Mouse (Mus musculus): ENCODE measurements around the gene Eif4ebp2.
A peak's percentile ranks its signal among the peaks of the same experiment; 100 is the strongest.

Eif4ebp2 gene

DNA sequence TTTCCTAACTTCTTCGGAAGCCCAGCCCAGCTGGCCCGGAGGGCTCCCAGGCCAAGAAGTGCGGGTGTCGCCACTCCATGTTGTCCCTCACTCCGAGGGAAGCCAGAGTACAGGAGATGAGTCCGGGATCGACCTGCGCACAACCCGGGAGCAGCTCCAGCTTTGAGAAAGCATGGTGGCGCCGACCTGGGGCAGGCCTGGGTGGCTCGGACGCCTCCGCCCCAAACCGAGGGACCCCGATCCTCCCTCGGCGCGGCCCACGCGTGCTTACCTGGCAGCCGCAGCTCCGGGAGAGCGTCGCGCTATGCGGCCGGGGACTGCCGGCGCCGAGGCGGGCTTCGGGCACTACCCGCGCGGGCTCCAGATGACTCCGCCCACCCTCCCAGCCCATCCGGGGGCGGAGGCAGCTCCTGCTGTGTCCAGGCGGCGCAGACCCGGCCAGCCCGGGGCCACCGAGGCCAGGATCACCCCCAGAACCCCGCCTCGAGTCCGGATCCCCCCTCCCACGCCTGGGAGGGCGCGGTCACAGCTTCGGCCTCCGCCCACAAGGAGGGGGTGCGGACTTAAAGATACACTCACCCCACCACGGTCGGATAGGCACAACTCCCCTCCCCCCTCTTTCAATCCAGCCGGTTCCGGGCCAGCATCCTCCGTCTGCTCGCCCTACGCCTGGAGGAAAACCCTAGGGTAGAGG lies 69.3 kb downstream of the Eif4ebp2 start, which contains the start of gene Pald1:
Gene Pald1 (minus strand): TSS at position 510 of the 694 bp plus-strand sequence.
- peak; percentile 89 for DNase-seq (ENCODE audit: extremely low spot score)

DNA sequence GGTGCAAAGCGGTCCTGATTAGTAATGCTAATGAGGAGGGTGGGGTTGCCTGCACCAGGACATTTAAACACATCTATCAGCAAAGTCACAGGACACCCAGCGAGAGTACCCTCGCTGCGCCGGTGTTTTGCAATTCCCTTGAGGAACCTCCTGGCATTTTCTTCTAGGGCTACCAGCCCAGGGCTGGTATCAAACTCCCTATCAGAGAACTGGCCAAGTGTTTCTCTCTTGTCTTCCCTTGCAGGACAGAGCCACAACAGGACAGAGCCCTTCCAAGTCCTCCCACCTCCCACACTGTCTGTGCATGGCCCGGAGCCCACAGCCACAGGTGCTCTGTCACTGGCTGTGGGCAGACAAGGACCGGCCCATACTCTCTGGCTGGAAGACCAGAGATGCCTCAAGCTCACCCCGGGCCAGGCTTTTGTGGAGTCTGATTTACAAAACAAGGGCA lies 70.2 kb downstream of the Eif4ebp2 start:
- DNase-seq (ENCODE audit: extremely low spot score): no peak

DNA sequence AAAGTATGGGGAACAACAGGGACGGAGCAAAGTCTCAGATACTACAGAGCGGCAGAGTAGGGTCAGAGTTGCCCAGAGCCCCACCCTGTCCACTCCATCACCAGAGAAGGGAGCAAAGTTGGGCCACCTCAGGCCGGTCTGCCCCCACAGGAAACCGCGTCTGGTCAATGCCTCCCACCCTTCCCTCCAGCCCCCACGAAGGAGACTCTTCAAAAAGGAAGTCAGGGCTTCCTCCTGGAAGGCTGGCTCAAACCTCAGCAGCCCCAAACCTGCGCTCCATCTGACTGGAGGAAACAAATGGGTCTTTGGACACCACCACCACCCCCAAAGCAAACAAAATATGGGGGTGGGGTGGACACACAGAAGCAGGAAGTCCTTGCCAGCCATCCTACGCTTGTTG lies 70.6 kb downstream of the Eif4ebp2 start:
- DNase-seq (ENCODE audit: extremely low spot score): no peak

DNA sequence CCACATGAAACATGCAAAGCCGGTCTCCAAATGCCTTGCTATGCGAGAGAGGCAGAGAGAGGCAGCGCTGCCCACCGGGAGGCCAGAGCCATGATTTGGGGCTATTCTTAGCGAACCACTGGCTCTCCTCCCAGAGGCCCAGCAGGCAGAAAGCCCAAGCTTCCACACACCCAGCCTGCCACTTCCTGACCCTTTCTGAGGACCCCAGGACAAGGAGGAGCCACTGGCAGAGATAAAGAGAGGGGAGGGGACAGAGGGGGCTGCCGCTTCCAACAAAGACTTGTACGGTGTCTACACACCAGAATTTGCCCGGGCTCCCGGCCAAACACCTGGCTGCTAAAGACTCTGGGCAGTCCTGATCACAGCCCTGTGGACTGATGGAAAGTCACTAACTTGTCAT lies 72.3 kb downstream of the Eif4ebp2 start:
- peak; percentile 44 for DNase-seq (ENCODE audit: extremely low spot score)

DNA sequence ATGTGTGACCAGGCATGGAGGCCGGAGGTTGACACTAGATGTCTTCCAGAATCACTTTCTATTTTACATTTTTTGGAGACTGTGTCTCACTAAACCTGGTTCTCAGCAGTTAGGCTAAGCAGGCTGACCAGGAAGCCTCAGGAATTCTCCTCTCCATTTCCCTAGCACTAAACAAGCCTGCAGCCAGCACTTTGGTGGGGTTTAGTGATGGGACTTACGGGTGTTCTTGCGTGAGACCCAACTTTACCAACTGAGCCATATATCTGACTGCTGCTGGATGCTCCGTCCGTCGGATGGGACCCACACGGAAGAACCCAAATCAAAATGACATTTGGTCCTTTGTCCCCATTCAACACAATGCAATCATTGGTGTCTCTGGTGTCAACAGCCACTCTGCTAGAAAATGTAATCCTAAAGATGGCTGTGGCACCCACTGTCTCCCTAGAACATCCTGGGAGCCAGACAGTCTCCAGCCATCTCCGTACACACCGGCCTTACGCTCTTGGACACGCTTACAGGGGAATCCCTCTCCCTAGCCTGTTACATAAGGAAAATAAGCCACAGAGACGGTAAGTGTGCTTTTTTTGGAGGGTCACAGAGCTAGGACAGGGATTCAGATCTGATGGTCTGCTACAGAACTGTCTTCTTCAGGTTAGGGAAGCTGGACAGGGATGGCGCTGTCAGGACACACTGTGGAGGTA lies 73.0 kb downstream of the Eif4ebp2 start:
- no peak for DNase-seq (ENCODE audit: extremely low spot score)

DNA sequence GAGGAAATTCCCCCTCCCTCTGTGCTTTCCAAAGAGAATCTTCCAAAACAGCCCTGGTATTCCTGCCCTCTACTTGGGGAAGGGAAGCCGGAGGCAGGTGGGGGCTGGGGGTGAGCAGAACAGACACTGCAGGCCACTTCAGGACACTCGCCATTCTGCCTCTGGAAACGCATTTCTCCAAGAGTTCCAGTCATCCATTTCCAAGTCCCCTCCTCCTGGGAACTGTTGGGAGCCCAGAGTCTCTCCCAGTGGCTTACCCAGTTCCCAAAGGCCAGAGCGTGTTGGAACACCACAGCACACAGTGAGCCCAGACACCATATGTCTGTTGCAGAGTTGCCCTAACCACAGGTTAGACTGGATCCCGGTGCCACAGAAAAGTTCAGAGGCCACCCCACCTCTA lies 73.8 kb downstream of the Eif4ebp2 start:
- DNase-seq (ENCODE audit: extremely low spot score): no peak

All from embryo, embryonic 9.5 days (tissue).